Mouse (Mus musculus) right cerebral cortex, postnatal 36 days (tissue): ENCODE measurements around the gene 4933409G03Rik.
"Not testable (repeated sequence)": the region's sequence is repeated elsewhere in the genome, so short reads cannot be mapped to it uniquely, and the experiment has no call there.

Experiments
- DNase-seq, 2 experiments: peaks; one replicate each; pipeline ENCODE4 v3.0.0; 2022; ENCODE audit warnings: low spot score in 2 of 2, mixed read lengths in 1 of 2

4933409G03Rik gene

DNA sequence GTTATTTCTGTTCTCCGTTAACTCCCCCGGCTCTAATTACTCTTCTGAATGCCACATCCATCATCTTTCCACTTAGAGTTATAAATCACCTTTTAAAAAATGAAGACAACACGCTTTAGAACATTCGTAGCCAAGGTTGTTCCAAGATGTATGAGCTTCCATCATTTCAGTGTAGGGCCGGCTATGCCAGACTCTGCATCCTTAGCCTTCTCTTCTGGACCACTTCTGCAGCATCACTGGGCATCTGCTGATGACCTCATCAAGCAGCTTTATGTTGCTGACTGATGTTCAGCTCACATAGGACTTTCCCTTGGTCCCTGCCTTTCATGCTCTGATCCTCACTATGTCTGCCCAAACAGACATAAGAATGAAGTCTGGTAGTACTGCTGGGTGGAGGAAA, at the start of gene 4933409G03Rik:
Gene 4933409G03Rik (plus strand): TSS at position 301 of the 400 bp plus-strand sequence.
- DNase-seq = no peak

DNA sequence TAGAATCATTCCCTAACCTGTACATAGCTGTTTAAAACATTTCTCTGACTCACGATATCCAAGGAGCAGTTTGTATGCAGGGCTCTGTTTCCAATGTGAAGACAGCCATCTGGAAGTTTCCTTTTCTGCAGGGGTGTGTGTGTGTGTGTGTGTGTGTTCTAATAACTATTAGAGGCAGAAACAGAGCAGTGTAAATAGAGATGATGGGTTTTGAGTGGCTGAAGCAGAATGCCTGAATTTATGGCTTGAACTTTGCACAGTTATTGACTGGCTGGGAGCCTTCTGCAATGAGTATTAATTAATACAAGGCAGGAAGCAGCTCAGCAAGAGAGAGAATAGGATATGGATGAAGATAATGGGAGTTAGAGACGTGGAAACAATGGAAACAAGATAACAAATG, 38.0 kb upstream of the 4933409G03Rik start:
- no peak for DNase-seq

DNA sequence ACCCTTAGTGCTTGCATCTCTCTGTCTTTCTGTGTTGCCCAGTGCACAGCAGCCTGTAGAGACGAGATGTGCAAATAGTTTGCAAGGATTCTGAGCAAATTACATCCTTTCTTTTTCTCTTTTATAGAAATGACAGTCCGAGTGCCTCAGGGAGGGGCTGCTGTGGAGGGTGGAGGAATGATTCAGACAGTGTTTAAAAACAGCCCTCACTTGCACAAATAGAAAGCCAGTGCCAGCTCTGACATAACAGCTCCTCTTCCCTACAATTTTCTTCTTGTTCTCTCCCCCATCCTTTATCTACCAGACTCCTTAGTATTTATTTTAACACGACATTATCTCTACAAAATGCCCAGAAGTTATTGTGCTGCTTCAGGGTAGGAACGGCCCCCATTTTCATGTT, 21.4 kb upstream of the 4933409G03Rik start:
- DNase-seq = peak; percentile 39 to 57

GRCm38 (mm10) chr2:68563331-68563730, 18.9 kb upstream of the 4933409G03Rik start:
- no peak for DNase-seq

GRCm38 (mm10) chr2:68568361-68568760, 13.9 kb upstream of the 4933409G03Rik start:
- no peak for DNase-seq

DNA sequence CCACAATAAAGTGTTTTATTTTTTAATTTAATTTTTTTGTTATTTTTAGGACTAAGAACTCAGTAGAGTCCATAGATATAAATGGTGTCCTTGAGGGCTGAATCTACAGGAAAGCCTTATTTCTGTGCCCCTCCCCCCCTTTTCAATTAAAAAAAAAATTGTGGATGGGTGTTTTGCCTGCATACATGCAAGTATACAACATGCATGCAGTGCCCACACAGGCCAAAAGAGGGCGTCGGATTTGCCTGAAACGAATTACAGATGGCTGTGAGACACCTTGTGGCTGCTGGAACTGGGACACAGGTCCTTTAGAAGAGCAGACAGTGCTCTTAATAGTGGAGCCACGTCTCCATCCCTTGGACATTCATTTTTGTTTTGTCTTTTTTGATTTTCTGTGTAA, 9.9 kb upstream of the 4933409G03Rik start:
- no peak for DNase-seq

- DNase-seq = no peak
Observed at GRCm38 (mm10) chr2:68592765-68593164, 10.6 kb downstream of the 4933409G03Rik start.

- not testable (repeated sequence) for DNase-seq
Observed at GRCm38 (mm10) chr2:68656186-68656585, 74.0 kb downstream of the 4933409G03Rik start, which contains the start of gene 4932414N04Rik. Gene 4932414N04Rik, plus strand, starts transcription at chr2:68656486.
